Comparison of ENCODE assay signal across 10 mouse cellular contexts in the genomic region with DNA sequence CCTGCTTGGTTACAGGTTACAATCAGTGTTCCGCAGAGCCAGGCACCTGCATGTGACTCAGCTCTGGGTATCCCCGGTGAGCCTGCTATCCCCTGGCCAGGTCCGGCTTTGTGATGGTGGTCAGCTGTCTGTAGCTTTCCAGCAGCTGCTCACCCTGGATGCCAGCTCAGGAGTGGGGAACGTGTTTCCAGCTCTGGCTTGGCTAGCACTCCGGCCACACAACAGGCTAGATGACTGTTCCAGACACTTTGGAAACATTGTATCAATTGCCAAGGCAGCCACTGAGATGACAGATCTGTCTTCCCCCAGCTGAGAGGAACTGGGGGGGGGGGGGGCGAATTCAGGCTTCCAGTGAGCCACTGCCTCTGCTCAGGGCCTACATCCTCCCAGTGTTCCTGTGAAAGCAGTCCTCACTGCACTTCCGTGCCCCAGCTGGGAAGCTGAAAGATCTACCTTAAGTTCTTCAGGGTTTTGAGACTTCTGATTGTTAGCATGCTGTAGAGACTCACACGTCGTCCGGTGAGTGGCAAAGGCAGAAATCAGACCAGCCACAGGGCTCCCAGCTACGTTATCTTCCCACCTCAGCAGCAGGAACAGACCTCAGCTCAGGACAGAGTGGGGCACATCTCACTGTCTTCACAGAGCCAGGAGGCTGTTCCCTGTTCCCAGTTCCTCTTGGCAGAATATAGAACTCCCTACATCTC.
DNase-seq lines count a peak whose midpoint lies in the region; ATAC-seq lines count a peak whose summit lies in the region.
"Had no signal": no experiment of that assay in that cellular context is flagged by ENCODE, and none has a peak within 500 bp of the region (broad histone marks: within the 10 kb centered on the region; RNA-seq: fewer than 3 reads in every experiment).

No protein-coding gene starts in this region.

- H3K4me2 ChIP-seq in forebrain, embryonic 12.5 days, result no peak overlapping the region
- no peak overlapping the region for H3K4me2 ChIP-seq in midbrain, embryonic 16.5 days (ENCODE audit: low read length)
- H3K4me2 ChIP-seq: kidney, embryonic 15.5 days; neural tube, embryonic 13.5 days had no signal

- peaks cover 60% of the 10 kb centered on the region for H3K4me1 ChIP-seq in forebrain, embryonic 12.5 days
- H3K4me1 ChIP-seq in midbrain, embryonic 16.5 days (ENCODE audit: control insufficient read depth, insufficient read depth, low read length), result peaks cover 41% of the 10 kb centered on the region

- 82% methylated on average over 11 of the region's 11 CpGs for WGBS in forebrain, embryonic 12.5 days
- 68% methylated on average over 11 of the region's 11 CpGs for WGBS in midbrain, embryonic 16.5 days

- DNase-seq in layer of hippocampus, adult 9-11 months, result peak; percentile 39
- DNase-seq in layer of hippocampus, postnatal 36 days, result no peak
- peak; percentile 48 to 53 for DNase-seq in cerebellum, postnatal 25 days
- peak; percentile 77 to 82 for DNase-seq in heart, postnatal 10 days
- DNase-seq in lung, postnatal 25 days (ENCODE audit: low spot score), result peak; percentile 42
- no peak for DNase-seq in left cerebral cortex, adult 11 months (ENCODE audit: low spot score)

- intact Hi-C loops in heart, postnatal 10 days (cut with DNase I), result loop anchor here (5.0 kb wide), 2 partner anchors 36 to 136 kb away; no protein-coding TSS in a partner anchor

- no peak overlapping the region for H3K9ac ChIP-seq in forebrain, embryonic 12.5 days
- no peak overlapping the region for H3K9ac ChIP-seq in midbrain, embryonic 16.5 days (ENCODE audit: low read depth, low read length)
- H3K9ac ChIP-seq: kidney, embryonic 15.5 days; neural tube, embryonic 13.5 days had no signal

- no peak overlapping the region for H3K27ac ChIP-seq in forebrain, embryonic 12.5 days
- no peak overlapping the region for H3K27ac ChIP-seq in midbrain, embryonic 16.5 days (ENCODE audit: low read length)
- H3K27ac ChIP-seq: kidney, embryonic 15.5 days; neural tube, embryonic 13.5 days had no signal

- no peak overlapping the region for H3K4me3 ChIP-seq in forebrain, embryonic 12.5 days (replicated peaks)
- H3K4me3 ChIP-seq in midbrain, embryonic 16.5 days (ENCODE audit: low read depth, low read length), result no peak overlapping the region
- H3K4me3 ChIP-seq: kidney, embryonic 15.5 days; neural tube, embryonic 13.5 days had no signal

- no peak for ATAC-seq in forebrain, embryonic 12.5 days (ENCODE audit: low FRiP score)
- no peak for ATAC-seq in midbrain, embryonic 16.5 days

- peaks cover 9% of the 10 kb centered on the region for H3K36me3 ChIP-seq in forebrain, embryonic 12.5 days (replicated peaks)
- peaks cover 2% of the 10 kb centered on the region; the same call in 1 of the 2 replicates for H3K36me3 ChIP-seq in midbrain, embryonic 16.5 days (ENCODE audit: control insufficient read depth, insufficient read depth, low read length)

- no peaks in the 10 kb centered on the region for H3K27me3 ChIP-seq in forebrain, embryonic 12.5 days
- H3K27me3 ChIP-seq in midbrain, embryonic 16.5 days (ENCODE audit: control insufficient read depth, insufficient read depth, low read depth, low read length), result no peaks in the 10 kb centered on the region
- H3K27me3 ChIP-seq: kidney, embryonic 15.5 days; neural tube, embryonic 13.5 days had no signal

- no peaks in the 10 kb centered on the region for H3K9me3 ChIP-seq in forebrain, embryonic 12.5 days
- no peaks in the 10 kb centered on the region for H3K9me3 ChIP-seq in midbrain, embryonic 16.5 days (replicated peaks; ENCODE audit: control insufficient read depth, low read length, poor library complexity, severe bottlenecking)
- H3K9me3 ChIP-seq: kidney, embryonic 15.5 days; neural tube, embryonic 13.5 days had no signal

Comparison
In these comparisons a context has a peak if more than half of its experiments do, and no peak if none do; other contexts are left out.
1. DNase-seq: peak in layer of hippocampus, adult 9-11 months (single experiment), cerebellum, postnatal 25 days (2 of 2), heart, postnatal 10 days (2 of 2) and lung, postnatal 25 days (single experiment); none in layer of hippocampus, postnatal 36 days (0 of 2) and left cerebral cortex, adult 11 months (single experiment).